Mouse (Mus musculus) ZHBTc4 (cell line): ENCODE data around the gene Frrs1.
"Not testable (repeated sequence)": the region's sequence is repeated elsewhere in the genome, so short reads cannot be mapped to it uniquely, and the experiment has no call there.

Experiments
- DNase-seq: peaks from one replicate; pipeline ENCODE4 v3.0.0-alpha.2; 2011; ENCODE audit warnings: low read depth, low spot score

Frrs1 gene

GRCm38 (mm10) chr3:116858941-116859685, at the start of gene Frrs1:
Frrs1 (plus strand) TSS chr3:116859464.
- peak; percentile 43 for DNase-seq

- DNase-seq: not testable (repeated sequence)
Measured at GRCm38 (mm10) chr3:116810351-116810750, 48.9 kb upstream of the Frrs1 start.

- DNase-seq: no peak
Measured at GRCm38 (mm10) chr3:116812946-116813345, 46.3 kb upstream of the Frrs1 start.

- no peak for DNase-seq
Measured at GRCm38 (mm10) chr3:116815305-116815797, 43.9 kb upstream of the Frrs1 start.

GRCm38 (mm10) chr3:116815916-116816315, 43.3 kb upstream of the Frrs1 start:
- no peak for DNase-seq

- no peak for DNase-seq
Measured at GRCm38 (mm10) chr3:116816674-116817215, 42.5 kb upstream of the Frrs1 start.

- no peak for DNase-seq
Measured at GRCm38 (mm10) chr3:116817231-116817630, 42.0 kb upstream of the Frrs1 start.

- DNase-seq: no peak
Measured at GRCm38 (mm10) chr3:116826471-116827215, 32.6 kb upstream of the Frrs1 start.

GRCm38 (mm10) chr3:116829274-116829920, 29.9 kb upstream of the Frrs1 start:
- no peak for DNase-seq

GRCm38 (mm10) chr3:116831324-116831723, 27.9 kb upstream of the Frrs1 start:
- DNase-seq: no peak

- no peak for DNase-seq
Measured at GRCm38 (mm10) chr3:116832526-116833310, 26.5 kb upstream of the Frrs1 start.

- DNase-seq: no peak
Measured at GRCm38 (mm10) chr3:116833491-116833890, 25.8 kb upstream of the Frrs1 start.

GRCm38 (mm10) chr3:116834241-116834640, 25.0 kb upstream of the Frrs1 start:
- DNase-seq: no peak

GRCm38 (mm10) chr3:116835350-116835749, 23.9 kb upstream of the Frrs1 start:
- no peak for DNase-seq

GRCm38 (mm10) chr3:116835770-116836680, 23.2 kb upstream of the Frrs1 start:
- DNase-seq: peak; percentile 95

- peak; percentile 24 for DNase-seq
Measured at GRCm38 (mm10) chr3:116836681-116837475, 22.4 kb upstream of the Frrs1 start.

- DNase-seq: peak; percentile 58
Measured at GRCm38 (mm10) chr3:116841311-116841710, 18.0 kb upstream of the Frrs1 start.

GRCm38 (mm10) chr3:116844880-116845579, 14.2 kb upstream of the Frrs1 start:
- no peak for DNase-seq

GRCm38 (mm10) chr3:116846084-116846483, 13.2 kb upstream of the Frrs1 start:
- no peak for DNase-seq
